Mouse (Mus musculus) liver, adult 2 months (tissue): Measurements from ENCODE around the gene Gal3st3.

Source experiments
- CTCF ChIP-seq: fragments of 200-500 bp; IDR thresholded peaks from 2 replicates; pipeline ENCODE4 v1.5.1; 2011; ENCODE audit warnings: low read depth, low read length, control low read depth
- POLR2A ChIP-seq: fragments of 200-500 bp; IDR thresholded peaks from 2 replicates; pipeline ENCODE4 v1.6.1; 2011; ENCODE audit warnings: low read length, control low read depth; ENCODE audit not compliant: insufficient read depth; ENCODE audit errors: extremely low read depth

GRCm38 (mm10) chr19:5353609-5354008 is 55.5 kb downstream of the Gal3st3 start:
- TF ChIP-seq CTCF (no peak), POLR2A (no peak)
